In the genomic region with DNA sequence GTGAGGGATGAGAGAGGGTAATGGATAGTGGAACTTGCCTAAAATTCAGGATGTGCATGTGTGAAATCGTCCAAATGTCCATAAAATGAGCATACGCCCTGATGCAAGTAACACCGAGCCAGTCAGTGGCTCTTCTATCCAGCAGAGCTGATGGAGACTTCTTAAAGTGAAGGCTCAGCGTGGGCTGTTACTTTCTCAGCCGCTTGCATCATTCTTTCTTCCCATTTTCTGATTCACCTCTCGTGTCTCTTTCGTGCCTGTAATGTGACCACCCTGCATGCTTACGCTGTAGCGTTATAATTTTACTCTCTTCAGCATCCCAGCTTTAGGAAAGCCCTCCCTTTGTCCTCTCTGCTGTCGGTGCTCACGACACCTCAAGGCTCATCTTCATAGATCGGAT, we compare ENCODE assay signal across 31 mouse cellular contexts. TPM values are rescaled to one million over a fixed set of nuclear protein-coding genes. Genes with fewer than 3 reads are reported as not detected.
DNase-seq lines count a peak whose midpoint lies in the region; ATAC-seq and TF ChIP-seq lines count a peak whose summit lies in the region.
"Had no signal": no experiment of that assay in that cellular context is flagged by ENCODE, and none has a peak within 500 bp of the region (broad histone marks: within the 10 kb centered on the region; RNA-seq: fewer than 3 reads in every experiment).

No protein-coding gene starts in this region.

- H3K9me3 ChIP-seq in stomach, embryonic 14.5 days (ENCODE audit: control insufficient read depth, low read depth, low read length): no peaks in the 10 kb centered on the region
- no peaks in the 10 kb centered on the region for H3K9me3 ChIP-seq in stomach, postnatal 0 days (ENCODE audit: control insufficient read depth, low read length)
- H3K9me3 ChIP-seq in forebrain, embryonic 10.5 days: no peaks in the 10 kb centered on the region
- H3K9me3 ChIP-seq: embryonic facial prominence, embryonic 13.5 days; embryonic facial prominence, embryonic 15.5 days; forebrain, embryonic 13.5 days; forebrain, embryonic 15.5 days; G1E had no signal

- H3K4me1 ChIP-seq in stomach, embryonic 14.5 days (ENCODE audit: control insufficient read depth, insufficient read depth, low read length): peaks cover 9% of the 10 kb centered on the region; the same call in 1 of the 2 replicates
- H3K4me1 ChIP-seq in stomach, postnatal 0 days (replicated peaks; ENCODE audit: control insufficient read depth, insufficient read depth): no peaks in the 10 kb centered on the region
- H3K4me1 ChIP-seq in brown adipose tissue, adult 24 weeks (ENCODE audit: control insufficient read depth, insufficient read depth, insufficient read length, low read length): peaks cover 9% of the 10 kb centered on the region
- no peaks in the 10 kb centered on the region for H3K4me1 ChIP-seq in forebrain, embryonic 10.5 days
- H3K4me1 ChIP-seq: forebrain, embryonic 13.5 days had no signal

- 84% methylated on average over 12 of the region's 12 CpGs for WGBS in stomach, embryonic 14.5 days
- WGBS in stomach, postnatal 0 days: 80% methylated on average over 12 of the region's 12 CpGs
- 90% methylated on average over 12 of the region's 12 CpGs for WGBS in forebrain, embryonic 10.5 days

- no peak overlapping the region for H3K4me2 ChIP-seq in stomach, embryonic 14.5 days (replicated peaks; ENCODE audit: low read depth, low read length)
- no peak overlapping the region for H3K4me2 ChIP-seq in stomach, postnatal 0 days (replicated peaks; ENCODE audit: low read depth)
- H3K4me2 ChIP-seq: embryonic facial prominence, embryonic 13.5 days; embryonic facial prominence, embryonic 15.5 days; forebrain, embryonic 13.5 days; forebrain, embryonic 15.5 days had no signal

- peak overlapping the region; percentile 94 for H3K27ac ChIP-seq in stomach, embryonic 14.5 days (ENCODE audit: low read length)
- H3K27ac ChIP-seq in stomach, postnatal 0 days (replicated peaks): no peak overlapping the region
- H3K27ac ChIP-seq in brown adipose tissue, adult 24 weeks (replicated peaks; ENCODE audit: low read depth, low read length): peak overlapping the region; percentile 98
- H3K27ac ChIP-seq in forebrain, embryonic 10.5 days: no peak overlapping the region
- H3K27ac ChIP-seq: forebrain, embryonic 13.5 days; forebrain, embryonic 15.5 days had no signal

- H3K27me3 ChIP-seq in stomach, embryonic 14.5 days (ENCODE audit: control insufficient read depth, insufficient read depth, low read length): no peaks in the 10 kb centered on the region
- H3K27me3 ChIP-seq in stomach, postnatal 0 days (ENCODE audit: control insufficient read depth, insufficient read depth, low read length): no peaks in the 10 kb centered on the region
- no peaks in the 10 kb centered on the region for H3K27me3 ChIP-seq in forebrain, embryonic 10.5 days (ENCODE audit: poor library complexity, severe bottlenecking)
- H3K27me3 ChIP-seq: CH12.LX; embryonic facial prominence, embryonic 13.5 days; embryonic facial prominence, embryonic 15.5 days; forebrain, embryonic 13.5 days; forebrain, embryonic 15.5 days; Patski had no signal

- DNase-seq in heart, adult 11 months: peak; percentile 66
- DNase-seq in heart, adult 18-20 months: no peak
- no peak for DNase-seq in stomach, postnatal 0 days (ENCODE audit: low spot score)
- DNase-seq in spleen, adult 12 weeks (ENCODE audit: low spot score): no peak
- DNase-seq in forebrain, embryonic 10.5 days (ENCODE audit: extremely low spot score, low spot score): no peak
- DNase-seq: adrenal gland, adult 8-10 months; adrenal gland, postnatal 36 days; B cell, adult 2 months; cerebellum, adult 11 months; cerebellum, adult 18-20 months; cerebellum, adult 8-10 months; cerebellum, adult 9-11 months; cerebellum, postnatal 14 days; cerebellum, postnatal 36 days; embryo, embryonic 11 days had no signal

- no peak overlapping the region for H3K9ac ChIP-seq in stomach, embryonic 14.5 days (replicated peaks; ENCODE audit: low read depth, low read length)
- H3K9ac ChIP-seq in stomach, postnatal 0 days (ENCODE audit: low read length): no peak overlapping the region
- H3K9ac ChIP-seq: embryonic facial prominence, embryonic 13.5 days; embryonic facial prominence, embryonic 15.5 days; forebrain, embryonic 13.5 days; forebrain, embryonic 15.5 days had no signal

- TF ChIP-seq EP300 in stomach, postnatal 0 days (optimal IDR thresholded peaks at IDR 0.05): no peak

- no peaks in the 10 kb centered on the region for H3K36me3 ChIP-seq in stomach, embryonic 14.5 days (ENCODE audit: control insufficient read depth, insufficient read depth, low read length)
- H3K36me3 ChIP-seq in stomach, postnatal 0 days (ENCODE audit: control insufficient read depth, insufficient read depth, low read length): no peaks in the 10 kb centered on the region
- H3K36me3 ChIP-seq in forebrain, embryonic 10.5 days (replicated peaks): no peaks in the 10 kb centered on the region
- H3K36me3 ChIP-seq: embryonic facial prominence, embryonic 13.5 days; embryonic facial prominence, embryonic 15.5 days; forebrain, embryonic 15.5 days; G1E had no signal

- no peak for ATAC-seq in stomach, embryonic 14.5 days (ENCODE audit: insufficient number of reproducible peaks, insufficient read depth, low FRiP score, low read depth)
- no peak for ATAC-seq in stomach, postnatal 0 days (ENCODE audit: low FRiP score, low TSS enrichment)
- ATAC-seq in megakaryocyte, adult 5-6 weeks (ENCODE audit: poor library complexity, severe bottlenecking): peak; percentile 55
- ATAC-seq: activated CD4-positive, CD25-positive, alpha-beta regulatory T cell, adult 4 months; CD4-positive, CD25-positive, alpha-beta regulatory T cell, adult 4 months; forebrain, embryonic 13.5 days; forebrain, embryonic 15.5 days; Patski had no signal

- TF ChIP-seq CTCF in stomach, postnatal 0 days (IDR thresholded peaks at IDR 0.05; ENCODE audit: low read depth): no peak

- no peak overlapping the region for H3K4me3 ChIP-seq in stomach, embryonic 14.5 days (ENCODE audit: low read depth, low read length)
- no peak overlapping the region for H3K4me3 ChIP-seq in stomach, postnatal 0 days (ENCODE audit: low read depth, low read length)
- H3K4me3 ChIP-seq in brown adipose tissue, adult 24 weeks (ENCODE audit: insufficient read depth, low read depth, low read length): no peak overlapping the region
- no peak overlapping the region for H3K4me3 ChIP-seq in forebrain, embryonic 10.5 days
- H3K4me3 ChIP-seq: embryonic facial prominence, embryonic 13.5 days; embryonic facial prominence, embryonic 15.5 days; erythroblast, embryonic 14.5 days; forebrain, embryonic 13.5 days; forebrain, embryonic 15.5 days had no signal

RNA-seq across cellular contexts. Expression of gene Art3, which starts 0.5 kb away (rescaled TPM):
- 100 to 1,000 TPM; 595 to 602 TPM for total RNA-seq in heart, adult 18-20 months (2021)
- polyA plus RNA-seq in stomach, embryonic 14.5 days (2014; fragmentation: Nextera tagmentation; extraction: Ambion mirVana): 1.9 and 4.0 TPM in 2 replicates
- polyA plus RNA-seq in stomach, postnatal 0 days (2015; fragmentation: Nextera tagmentation; extraction: Ambion mirVana): 11.9 and 13.5 TPM in 2 replicates
- polyA plus RNA-seq in brown adipose tissue, adult 24 weeks (2012; ENCODE audit: insufficient read depth, insufficient read length, missing spikeins): 163 and 220 TPM in 2 replicates
- not detected in 2 replicates for total RNA-seq in megakaryocyte, adult 5-6 weeks (2015)
- not detected in 2 replicates for total RNA-seq in megakaryocyte, adult 5-6 weeks (2017)
- 0.48 and 1.2 TPM in 2 replicates for polyA plus RNA-seq in forebrain, embryonic 10.5 days (2016; fragmentation: Nextera tagmentation; extraction: Ambion mirVana)
- total RNA-seq: common myeloid progenitor, adult 5-6 weeks had no signal
- polyA plus RNA-seq: erythroblast, embryonic 14.5 days; G1E; Patski had no signal

RNA-seq across cellular contexts. Expression of gene Cxcl9, which starts 3.2 kb away (rescaled TPM):
- 10 to 100 TPM in 1 of 2 experiments, 1 to 10 TPM in 1; 2.1 to 10.8 TPM for total RNA-seq in heart, adult 18-20 months (2021)
- polyA plus RNA-seq in stomach, embryonic 14.5 days (2014; fragmentation: Nextera tagmentation; extraction: Ambion mirVana): not detected in 2 replicates
- 0.11 TPM in 1 of 2 replicates, not detected in the other for polyA plus RNA-seq in stomach, postnatal 0 days (2015; fragmentation: Nextera tagmentation; extraction: Ambion mirVana)
- polyA plus RNA-seq in brown adipose tissue, adult 24 weeks (2012; ENCODE audit: insufficient read depth, insufficient read length, missing spikeins): 15.5 and 47.1 TPM in 2 replicates
- total RNA-seq in megakaryocyte, adult 5-6 weeks (2015): 0.14 and 0.45 TPM in 2 replicates
- 0.61 and 10.7 TPM in 2 replicates for total RNA-seq in megakaryocyte, adult 5-6 weeks (2017)
- polyA plus RNA-seq in forebrain, embryonic 10.5 days (2016; fragmentation: Nextera tagmentation; extraction: Ambion mirVana): not detected in 2 replicates
- total RNA-seq: CH12.LX, G1E had no signal
- polyA plus RNA-seq: embryonic facial prominence, embryonic 11.5 days; embryonic facial prominence, embryonic 13.5 days; erythroblast, embryonic 14.5 days; forebrain, embryonic 11.5 days; forebrain, embryonic 13.5 days; forebrain, embryonic 15.5 days; G1E had no signal

RNA-seq across cellular contexts. Expression of gene Cxcl10, which starts 17.6 kb away (rescaled TPM):
- under 1 TPM in 1 of 2 experiments, not detected in 1; 0.25 TPM for total RNA-seq in heart, adult 18-20 months (2021)
- 0.54 and 0.94 TPM in 2 replicates for polyA plus RNA-seq in stomach, embryonic 14.5 days (2014; fragmentation: Nextera tagmentation; extraction: Ambion mirVana)
- 0.65 and 0.74 TPM in 2 replicates for polyA plus RNA-seq in stomach, postnatal 0 days (2015; fragmentation: Nextera tagmentation; extraction: Ambion mirVana)
- 2.7 TPM in 1 of 2 replicates, not detected in the other for polyA plus RNA-seq in brown adipose tissue, adult 24 weeks (2012; ENCODE audit: insufficient read depth, insufficient read length, missing spikeins)
- total RNA-seq in megakaryocyte, adult 5-6 weeks (2015): 27.7 and 36.5 TPM in 2 replicates
- 7.3 and 7.4 TPM in 2 replicates for total RNA-seq in megakaryocyte, adult 5-6 weeks (2017)
- polyA plus RNA-seq in forebrain, embryonic 10.5 days (2016; fragmentation: Nextera tagmentation; extraction: Ambion mirVana): 0.33 TPM in 1 of 2 replicates, not detected in the other
- polyA plus RNA-seq: erythroblast, embryonic 14.5 days; G1E had no signal

RNA-seq across cellular contexts. Expression of gene Sdad1, which starts 20.8 kb away (rescaled TPM):
- 10 to 100 TPM; 11.4 to 13.8 TPM for total RNA-seq in heart, adult 18-20 months (2021)
- 53.8 and 56.0 TPM in 2 replicates for polyA plus RNA-seq in stomach, embryonic 14.5 days (2014; fragmentation: Nextera tagmentation; extraction: Ambion mirVana)
- polyA plus RNA-seq in stomach, postnatal 0 days (2015; fragmentation: Nextera tagmentation; extraction: Ambion mirVana): 17.9 and 19.8 TPM in 2 replicates
- 4.2 and 5.8 TPM in 2 replicates for polyA plus RNA-seq in brown adipose tissue, adult 24 weeks (2012; ENCODE audit: insufficient read depth, insufficient read length, missing spikeins)
- 21.6 and 32.1 TPM in 2 replicates for total RNA-seq in megakaryocyte, adult 5-6 weeks (2015)
- 38.3 and 50.1 TPM in 2 replicates for total RNA-seq in megakaryocyte, adult 5-6 weeks (2017)
- polyA plus RNA-seq in forebrain, embryonic 10.5 days (2016; fragmentation: Nextera tagmentation; extraction: Ambion mirVana): 59.4 and 63.0 TPM in 2 replicates

RNA-seq across cellular contexts. Expression of gene Naaa, which starts 53.2 kb away (rescaled TPM):
- 10 to 100 TPM; 16.0 to 22.9 TPM for total RNA-seq in heart, adult 18-20 months (2021)
- polyA plus RNA-seq in stomach, embryonic 14.5 days (2014; fragmentation: Nextera tagmentation; extraction: Ambion mirVana): 17.1 and 19.6 TPM in 2 replicates
- polyA plus RNA-seq in stomach, postnatal 0 days (2015; fragmentation: Nextera tagmentation; extraction: Ambion mirVana): 16.4 and 17.0 TPM in 2 replicates
- 18.1 and 22.8 TPM in 2 replicates for polyA plus RNA-seq in brown adipose tissue, adult 24 weeks (2012; ENCODE audit: insufficient read depth, insufficient read length, missing spikeins)
- total RNA-seq in megakaryocyte, adult 5-6 weeks (2015): 310 and 351 TPM in 2 replicates
- 171 and 196 TPM in 2 replicates for total RNA-seq in megakaryocyte, adult 5-6 weeks (2017)
- polyA plus RNA-seq in forebrain, embryonic 10.5 days (2016; fragmentation: Nextera tagmentation; extraction: Ambion mirVana): 2.6 and 3.3 TPM in 2 replicates

Comparison
In these comparisons a context has a peak if more than half of its experiments do, and no peak if none do; other contexts are left out.
1. H3K27ac ChIP-seq: peak in stomach, embryonic 14.5 days (single experiment) and brown adipose tissue, adult 24 weeks (single experiment); none in stomach, postnatal 0 days (single experiment) and forebrain, embryonic 10.5 days (single experiment).
2. RNA of gene Art3, which starts 0.5 kb away (polyA plus RNA-seq): 163 to 220 TPM in brown adipose tissue, adult 24 weeks; 11.9 to 13.5 TPM in stomach, postnatal 0 days, 1.9 to 4.0 TPM in stomach, embryonic 14.5 days and 0.48 to 1.2 TPM in forebrain, embryonic 10.5 days; every median in the first group is over 10 times any median in the second.
3. RNA of gene Cxcl9, which starts 3.2 kb away (polyA plus RNA-seq): 15.5 to 47.1 TPM in brown adipose tissue, adult 24 weeks; 0.11 TPM in stomach, postnatal 0 days, not detected in stomach, embryonic 14.5 days and not detected in forebrain, embryonic 10.5 days; every median in the first group is over 10 times any median in the second.